Mouse (Mus musculus) ES-Bruce4 (cell line): ENCODE data around the gene Sbf2. TPM values are rescaled to one million over a fixed set of nuclear protein-coding genes. Genes with fewer than 3 reads are reported as not detected.

Experiments
- H3K27ac ChIP-seq: 2 replicates; pipeline ENCODE4 v1.5.1; 2012; ENCODE audit warnings: low read length, inconsistent platforms; ENCODE audit not compliant: insufficient read depth
- H3K27me3 ChIP-seq: 2 replicates; pipeline ENCODE4 v1.6.1; 2012; ENCODE audit warnings: mild to moderate bottlenecking, low read length, inconsistent platforms; ENCODE audit not compliant: control insufficient read depth, poor library complexity, insufficient read depth, severe bottlenecking
- H3K36me3 ChIP-seq: 2 replicates; pipeline ENCODE4 v1.6.1; 2012; ENCODE audit warnings: inconsistent platforms, mild to moderate bottlenecking, low read length, moderate library complexity; ENCODE audit not compliant: control insufficient read depth, poor library complexity, insufficient read depth, severe bottlenecking
- H3K4me1 ChIP-seq: one replicate; pipeline ENCODE4 v1.8.1; 2011; ENCODE audit warnings: low read length; ENCODE audit not compliant: control insufficient read depth, insufficient read depth
- H3K4me3 ChIP-seq: 2 replicates; pipeline ENCODE4 v1.5.1; 2011; ENCODE audit warnings: low read depth, mild to moderate bottlenecking, low read length
- H3K9ac ChIP-seq: 2 replicates; pipeline ENCODE4 v1.6.1; 2012; ENCODE audit warnings: low read depth, mild to moderate bottlenecking, inconsistent platforms; ENCODE audit not compliant: poor library complexity, severe bottlenecking
- H3K9me3 ChIP-seq: replicated peaks from 2 replicates; pipeline ENCODE4 v1.6.1; 2012; ENCODE audit warnings: mild to moderate bottlenecking, low read length, inconsistent platforms; ENCODE audit not compliant: control insufficient read depth, poor library complexity, insufficient read depth, severe bottlenecking
- CTCF ChIP-seq: IDR thresholded peaks from one replicate; pipeline ENCODE4 v1.8.1; 2011; ENCODE audit warnings: low read depth, low read length
- EP300 ChIP-seq: IDR thresholded peaks from 2 replicates; pipeline ENCODE4 v1.6.1; 2011; ENCODE audit warnings: low read depth, low read length; ENCODE audit not compliant: insufficient read depth
- POLR2A ChIP-seq: IDR thresholded peaks from one replicate; pipeline ENCODE4 v1.8.1; 2011; ENCODE audit warnings: low read length; ENCODE audit not compliant: insufficient read depth
- polyA plus RNA-seq: library from polyadenylated mRNA; stranded (reverse); fragments of >200 nt; gene quantifications from 2 replicates; pipeline ENCODE4 v1.2.4, GENCODE M21; 2011; ENCODE audit warnings: low read depth; ENCODE audit not compliant: missing spikeins, insufficient read depth, insufficient read length

Sbf2 gene
- polyA plus RNA-seq, 1 experiment: 65.5 TPM

- Histone ChIP-seq H3K9ac (no peak overlapping the region), H3K27me3 (no peaks in the 10 kb centered on the region), H3K4me1 (no peaks in the 10 kb centered on the region), H3K9me3 (no peaks in the 10 kb centered on the region), H3K4me3 (no peak overlapping the region), H3K27ac (no peak overlapping the region), H3K36me3 (no peaks in the 10 kb centered on the region; the same call in 1 of the 2 replicates)
- TF ChIP-seq EP300 (no peak), CTCF (no peak), POLR2A (no peak)
Observed at GRCm38 (mm10) chr7:110381625-110382024, 233.1 kb downstream of the Sbf2 start.

DNA sequence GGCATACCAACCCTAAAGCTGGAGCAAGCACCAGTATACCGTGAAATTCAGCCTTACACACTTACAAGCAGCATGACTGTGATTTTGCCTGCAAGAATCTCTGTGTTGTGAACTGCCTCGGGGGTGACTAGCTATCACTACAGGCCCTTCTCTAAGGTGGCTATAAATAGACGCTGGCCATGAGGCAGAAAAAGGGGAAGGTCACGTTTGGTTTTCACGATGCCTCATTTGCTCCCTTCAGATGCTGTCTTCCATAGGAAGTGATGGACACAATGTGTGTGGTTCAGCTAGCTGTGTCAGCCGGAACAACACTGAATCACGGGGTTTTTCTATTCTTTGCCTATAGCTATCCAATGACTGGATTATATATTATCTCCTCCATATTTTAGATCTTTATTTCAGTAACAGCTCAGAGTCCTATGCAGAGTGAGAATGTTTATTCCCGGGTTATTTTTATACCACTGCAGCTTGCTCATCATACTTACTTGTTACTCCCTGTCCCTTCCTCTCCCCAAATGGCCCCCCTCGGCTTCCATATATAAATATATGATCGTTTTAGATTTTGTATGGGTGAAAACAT is 235.3 kb downstream of the Sbf2 start:
- no peak overlapping the region for H3K27ac ChIP-seq
- H3K9me3 ChIP-seq: no peaks in the 10 kb centered on the region
- H3K36me3 ChIP-seq: no peaks in the 10 kb centered on the region; the same call in 1 of the 2 replicates
- H3K4me3 ChIP-seq: no peak overlapping the region
- H3K9ac ChIP-seq: no peak overlapping the region
- H3K27me3 ChIP-seq: no peaks in the 10 kb centered on the region
- H3K4me1 ChIP-seq: no peaks in the 10 kb centered on the region
- TF ChIP-seq EP300: no peak
- TF ChIP-seq CTCF: no peak
- no peak for TF ChIP-seq POLR2A

- H3K36me3 ChIP-seq: peaks cover 3% of the 10 kb centered on the region; the same call in 1 of the 2 replicates
- H3K27me3 ChIP-seq: no peaks in the 10 kb centered on the region
- no peak overlapping the region for H3K9ac ChIP-seq
- H3K4me1 ChIP-seq: no peaks in the 10 kb centered on the region
- no peak for TF ChIP-seq CTCF
- TF ChIP-seq EP300: no peak
- no peak for TF ChIP-seq POLR2A
- no peak overlapping the region for H3K4me3 ChIP-seq
- no peaks in the 10 kb centered on the region for H3K9me3 ChIP-seq
- H3K27ac ChIP-seq: no peak overlapping the region
Observed at GRCm38 (mm10) chr7:110372529-110372928, 242.2 kb downstream of the Sbf2 start.

GRCm38 (mm10) chr7:110362005-110362404 is 252.7 kb downstream of the Sbf2 start:
- H3K9me3 ChIP-seq: no peaks in the 10 kb centered on the region
- peaks cover 3% of the 10 kb centered on the region; the same call in 1 of the 2 replicates for H3K36me3 ChIP-seq
- H3K27ac ChIP-seq: no peak overlapping the region
- no peaks in the 10 kb centered on the region for H3K27me3 ChIP-seq
- H3K4me1 ChIP-seq: no peaks in the 10 kb centered on the region
- H3K9ac ChIP-seq: no peak overlapping the region
- TF ChIP-seq EP300 (no peak), POLR2A (no peak), CTCF (no peak)
- H3K4me3 ChIP-seq: no peak overlapping the region

DNA sequence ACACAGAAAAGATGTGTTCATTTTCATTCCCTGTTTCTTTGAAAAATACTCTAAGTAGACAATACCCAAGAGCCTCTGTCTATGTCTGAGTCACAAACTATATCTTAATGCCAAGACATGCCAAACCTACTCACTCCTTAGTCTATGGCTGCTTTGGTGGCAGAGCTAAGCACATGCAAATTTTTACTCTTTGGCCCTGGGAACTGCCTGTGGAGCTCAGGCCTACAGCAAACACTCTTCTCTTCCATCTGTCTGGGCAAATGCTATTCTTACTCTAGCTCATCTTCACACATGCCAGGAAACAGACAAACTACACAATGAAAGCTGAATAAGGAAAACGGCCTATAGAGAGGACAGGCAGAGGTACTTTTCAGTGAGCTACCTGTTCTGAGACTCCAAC is 253.2 kb downstream of the Sbf2 start:
- no peak overlapping the region for H3K9ac ChIP-seq
- no peaks in the 10 kb centered on the region for H3K27me3 ChIP-seq
- H3K4me3 ChIP-seq: no peak overlapping the region
- H3K9me3 ChIP-seq: no peaks in the 10 kb centered on the region
- no peaks in the 10 kb centered on the region for H3K4me1 ChIP-seq
- no peak overlapping the region for H3K27ac ChIP-seq
- TF ChIP-seq CTCF (no peak), POLR2A (no peak), EP300 (no peak)
- peaks cover 3% of the 10 kb centered on the region; the same call in 1 of the 2 replicates for H3K36me3 ChIP-seq

DNA sequence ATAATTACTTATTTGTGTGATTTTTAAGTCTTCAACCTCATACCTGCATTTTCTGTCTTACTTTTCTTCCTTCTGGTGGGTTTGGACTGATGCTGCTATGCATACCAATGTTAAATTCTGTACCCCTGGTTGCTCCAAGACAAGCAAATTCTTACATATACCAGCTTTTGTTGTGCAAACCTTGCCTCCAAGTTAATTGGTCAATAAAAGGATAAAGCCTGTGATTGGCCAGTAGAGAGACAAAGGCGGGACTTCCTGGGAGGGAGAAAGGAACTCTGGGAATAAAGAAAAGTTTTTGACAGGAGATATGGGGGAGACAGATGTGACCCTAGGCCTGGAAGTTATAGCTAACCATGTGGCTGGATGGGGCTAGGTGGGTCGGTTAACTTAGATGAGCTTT is 255.3 kb downstream of the Sbf2 start:
- no peak overlapping the region for H3K4me3 ChIP-seq
- H3K27me3 ChIP-seq: no peaks in the 10 kb centered on the region

More for the DNA sequence above, 255.3 kb downstream of the Sbf2 start:
- H3K4me1 ChIP-seq: no peaks in the 10 kb centered on the region
- peaks cover 3% of the 10 kb centered on the region; the same call in 1 of the 2 replicates for H3K36me3 ChIP-seq
- no peaks in the 10 kb centered on the region for H3K9me3 ChIP-seq
- H3K9ac ChIP-seq: no peak overlapping the region
- no peak overlapping the region for H3K27ac ChIP-seq
- TF ChIP-seq CTCF (no peak), POLR2A (no peak), EP300 (no peak)
